Mouse (Mus musculus) MEL (cell line): ENCODE data around the gene Poc1b.

Source experiments
- CTCF ChIP-seq, 3 experiments: IDR thresholded peaks in 2 of 3; conservative IDR thresholded peaks in 1 of 3; 2 replicates each; pipeline ENCODE4 v1.5.1; 2011 to 2012; ENCODE audit warnings: low read length in 3 of 3, low read depth in 2 of 3, mild to moderate bottlenecking in 2 of 3, improper control_type of control experiment in 1 of 3, inconsistent platforms in 1 of 3, mixed read lengths in 1 of 3, moderate library complexity in 1 of 3; ENCODE audit not compliant: control insufficient read depth in 1 of 3, insufficient read depth in 1 of 3, poor library complexity in 1 of 3, severe bottlenecking in 1 of 3
- EP300 ChIP-seq, 2 experiments: IDR thresholded peaks; 2 replicates each; pipeline ENCODE4 v1.6.1; 2011; ENCODE audit warnings: improper control_type of control experiment in 2 of 2, low read length in 2 of 2, low read depth in 1 of 2, mild to moderate bottlenecking in 1 of 2
- MAX ChIP-seq: IDR thresholded peaks from 2 replicates; pipeline ENCODE4 v1.6.1; 2011; ENCODE audit warnings: low read length, improper control_type of control experiment
- SMC3 ChIP-seq: IDR thresholded peaks from 2 replicates; pipeline ENCODE4 v1.6.1; 2011; ENCODE audit warnings: low read depth, low read length, improper control_type of control experiment
- USF2 ChIP-seq, 2 experiments: IDR thresholded peaks; 2 replicates each; pipeline ENCODE4 v1.6.1; 2011 to 2012; ENCODE audit warnings: improper control_type of control experiment in 2 of 2, low read length in 2 of 2, borderline replicate concordance in 1 of 2, inconsistent platforms in 1 of 2, low read depth in 1 of 2, mild to moderate bottlenecking in 1 of 2; ENCODE audit not compliant: insufficient read depth in 1 of 2

- TF ChIP-seq EP300 (IDR thresholded peaks at IDR 0.05; ENCODE audit: low read depth in 1 of 2, low read length in 2 of 2) (no peak), MAX (no peak), USF2 (IDR thresholded peaks at IDR 0.05; ENCODE audit: borderline replicate concordance in 1 of 2, insufficient read depth in 1 of 2, low read depth in 1 of 2, low read length in 2 of 2) (no peak), SMC3 (no peak), CTCF (IDR thresholded peaks at IDR 0.05 in 2 of 3, conservative IDR thresholded peaks at IDR 0.05 in 1 of 3; ENCODE audit: control insufficient read depth in 1 of 3, insufficient read depth in 1 of 3, low read depth in 2 of 3, low read length in 3 of 3, poor library complexity in 1 of 3, severe bottlenecking in 1 of 3) (no peak)
These were observed 121.4 kb downstream of the Poc1b start for GRCm38 (mm10) chr10:99227968-99228864.
